Mouse (Mus musculus) retina, adult 2 months (tissue): ENCODE measurements at regions not wholly inside any gene's neighbourhood (a gene's known extent, or its start where the extent isn't known, plus 50 kb on each side); places are given as distances from the start of the nearest gene placed in this dataset.

Experiments
- DNase-seq: peaks from one replicate; pipeline ENCODE4 v3.0.0-alpha.2; 2012; ENCODE audit warnings: low read depth, low spot score

DNA sequence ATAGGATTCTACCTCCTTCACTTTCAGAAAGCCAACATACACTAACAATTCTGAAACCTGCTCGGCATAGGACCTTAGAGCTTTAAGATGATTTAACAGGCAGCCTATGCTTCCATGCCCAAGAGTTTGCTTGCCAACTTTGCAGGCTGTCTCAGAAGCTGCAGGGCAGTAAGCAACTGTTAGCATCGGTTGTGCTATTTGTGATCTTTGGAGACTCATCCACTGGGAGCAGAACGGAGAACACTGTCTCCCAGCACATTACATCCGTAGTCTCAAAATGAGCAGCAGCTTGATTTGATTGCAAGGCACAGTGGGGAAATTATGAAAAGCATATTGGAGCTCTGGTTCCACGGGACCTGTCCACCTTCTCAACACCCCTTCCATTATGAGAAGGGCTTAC, 108.5 kb upstream of the Pter start:
- DNase-seq, result no peak

GRCm38 (mm10) chr2:12825902-12826301, 97.9 kb upstream of the Pter start:
- no peak for DNase-seq

GRCm38 (mm10) chr2:12833579-12833978, 90.3 kb upstream of the Pter start:
- DNase-seq, result no peak

DNA sequence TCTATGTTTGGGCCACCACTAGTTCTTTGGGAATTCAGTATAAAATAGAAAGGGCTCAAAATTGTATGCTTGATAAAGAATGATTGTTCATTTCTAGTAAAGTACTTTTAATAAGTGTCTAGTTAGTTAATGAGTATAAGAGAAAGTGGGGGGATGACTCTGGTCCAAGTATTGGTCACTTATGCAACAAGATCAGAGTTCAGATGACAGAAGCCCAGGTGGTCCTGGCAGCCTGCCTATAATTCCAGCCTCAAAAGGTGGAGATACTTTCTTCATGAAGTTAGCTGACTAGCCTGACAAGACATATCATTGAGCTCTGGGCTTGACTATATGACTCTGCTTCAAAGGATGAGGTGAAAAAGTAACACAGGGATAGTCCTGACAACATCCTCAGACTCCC, 57.3 kb upstream of the Pter start:
- DNase-seq, result no peak

- no peak for DNase-seq
Observed at GRCm38 (mm10) chr2:12868772-12869171, 55.1 kb upstream of the Pter start.
